Comparison of ENCODE assay signal across 12 mouse cellular contexts in genomic region chr12:21166884-21167575, GRCm38 (mm10).
A peak's percentile ranks its signal among the peaks of the same experiment; 100 is the strongest.
DNase-seq lines count a peak whose midpoint lies in the region; ATAC-seq and TF ChIP-seq lines count a peak whose summit lies in the region.
"Had no signal": no experiment of that assay in that cellular context is flagged by ENCODE, and none has a peak within 500 bp of the region (broad histone marks: within the 10 kb centered on the region; RNA-seq: fewer than 3 reads in every experiment).

No protein-coding gene starts in this region.

- no peak for DNase-seq in forebrain, embryonic 10.5 days (ENCODE audit: extremely low spot score, low spot score)
- no peak for DNase-seq in forebrain, postnatal 0 days
- DNase-seq in neural tube, embryonic 10.5 days (ENCODE audit: extremely low spot score, low spot score), result no peak
- DNase-seq in lung, postnatal 25 days (ENCODE audit: low spot score), result peak; percentile 41
- DNase-seq in thymus, postnatal 25 days, result peak; percentile 53
- no peak for DNase-seq in adrenal gland, postnatal 4 days (ENCODE audit: low spot score in 2 of 2)
- DNase-seq: cerebellum, postnatal 25 days had no signal

- no peak overlapping the region for H3K4me3 ChIP-seq in forebrain, embryonic 10.5 days
- H3K4me3 ChIP-seq in forebrain, postnatal 0 days (ENCODE audit: low read depth, low read length), result no peak overlapping the region
- no peak overlapping the region for H3K4me3 ChIP-seq in neural tube, embryonic 13.5 days
- no peak overlapping the region for H3K4me3 ChIP-seq in intestine, postnatal 0 days (ENCODE audit: low read depth, low read length)
- H3K4me3 ChIP-seq: forebrain, embryonic 15.5 days; hindbrain, embryonic 15.5 days; midbrain, embryonic 10.5 days had no signal

- peaks cover 7% of the 10 kb centered on the region; the same call in 1 of the 2 replicates for H3K9me3 ChIP-seq in forebrain, embryonic 10.5 days
- H3K9me3 ChIP-seq in forebrain, postnatal 0 days (ENCODE audit: low read length), result no peaks in the 10 kb centered on the region
- H3K9me3 ChIP-seq in neural tube, embryonic 13.5 days, result no peaks in the 10 kb centered on the region
- H3K9me3 ChIP-seq in intestine, postnatal 0 days (ENCODE audit: control insufficient read depth), result no peaks in the 10 kb centered on the region
- H3K9me3 ChIP-seq: forebrain, embryonic 15.5 days; hindbrain, embryonic 15.5 days; midbrain, embryonic 10.5 days had no signal

- H3K9ac ChIP-seq in forebrain, postnatal 0 days, result no peak overlapping the region
- no peak overlapping the region for H3K9ac ChIP-seq in neural tube, embryonic 13.5 days
- no peak overlapping the region for H3K9ac ChIP-seq in intestine, postnatal 0 days (ENCODE audit: low read depth, low read length)
- H3K9ac ChIP-seq: forebrain, embryonic 15.5 days; hindbrain, embryonic 15.5 days had no signal

- no peak for ATAC-seq in forebrain, postnatal 0 days
- peak; percentile 45; the same call in 1 of the 2 replicates for ATAC-seq in neural tube, embryonic 13.5 days (ENCODE audit: low read depth)
- ATAC-seq in intestine, postnatal 0 days, result no peak
- ATAC-seq: forebrain, embryonic 15.5 days had no signal

- H3K4me1 ChIP-seq in forebrain, embryonic 10.5 days, result peaks cover 12% of the 10 kb centered on the region; the same call in 1 of the 2 replicates
- H3K4me1 ChIP-seq in forebrain, postnatal 0 days (ENCODE audit: insufficient read depth), result no peaks in the 10 kb centered on the region
- peaks cover 41% of the 10 kb centered on the region for H3K4me1 ChIP-seq in neural tube, embryonic 13.5 days (replicated peaks)
- H3K4me1 ChIP-seq in intestine, postnatal 0 days (replicated peaks; ENCODE audit: control insufficient read depth, insufficient read depth, low read length), result no peaks in the 10 kb centered on the region; the same call in 1 of the 2 replicates

- H3K4me2 ChIP-seq in forebrain, postnatal 0 days (ENCODE audit: low read depth), result no peak overlapping the region
- no peak overlapping the region for H3K4me2 ChIP-seq in neural tube, embryonic 13.5 days
- no peak overlapping the region for H3K4me2 ChIP-seq in intestine, postnatal 0 days (replicated peaks; ENCODE audit: low read depth)
- H3K4me2 ChIP-seq: forebrain, embryonic 15.5 days; hindbrain, embryonic 15.5 days had no signal

- H3K36me3 ChIP-seq in forebrain, embryonic 10.5 days (replicated peaks), result peaks cover 52% of the 10 kb centered on the region
- H3K36me3 ChIP-seq in forebrain, postnatal 0 days (ENCODE audit: insufficient read depth), result peaks cover 19% of the 10 kb centered on the region
- H3K36me3 ChIP-seq in neural tube, embryonic 13.5 days, result peaks cover 27% of the 10 kb centered on the region
- peaks cover 10% of the 10 kb centered on the region; the same call in 1 of the 2 replicates for H3K36me3 ChIP-seq in intestine, postnatal 0 days (ENCODE audit: control insufficient read depth, insufficient read depth)

- H3K27me3 ChIP-seq in forebrain, embryonic 10.5 days (ENCODE audit: poor library complexity, severe bottlenecking), result no peaks in the 10 kb centered on the region
- H3K27me3 ChIP-seq in forebrain, postnatal 0 days (ENCODE audit: insufficient read depth, low read length), result no peaks in the 10 kb centered on the region
- no peaks in the 10 kb centered on the region for H3K27me3 ChIP-seq in neural tube, embryonic 13.5 days
- H3K27me3 ChIP-seq in intestine, postnatal 0 days (replicated peaks; ENCODE audit: control insufficient read depth, insufficient read depth, low read length), result no peaks in the 10 kb centered on the region
- H3K27me3 ChIP-seq: forebrain, embryonic 15.5 days; hindbrain, embryonic 15.5 days had no signal

- TF ChIP-seq CTCF in forebrain, postnatal 0 days (IDR thresholded peaks at IDR 0.05; ENCODE audit: low read depth), result no peak
- no peak for TF ChIP-seq CTCF in intestine, postnatal 0 days (IDR thresholded peaks at IDR 0.05; ENCODE audit: low read depth)

- H3K27ac ChIP-seq in forebrain, embryonic 10.5 days, result 0 out of 2 replicates have a peak overlapping the region, but pooled peaks have one; percentile 35
- H3K27ac ChIP-seq in forebrain, postnatal 0 days (ENCODE audit: low read depth, low read length), result no peak overlapping the region
- no peak overlapping the region for H3K27ac ChIP-seq in neural tube, embryonic 13.5 days (replicated peaks)
- H3K27ac ChIP-seq in intestine, postnatal 0 days (ENCODE audit: low read depth, low read length), result no peak overlapping the region
- H3K27ac ChIP-seq: forebrain, embryonic 15.5 days; hindbrain, embryonic 15.5 days had no signal

- WGBS in forebrain, embryonic 10.5 days, result 68% methylated on average over 6 of the region's 6 CpGs
- WGBS in forebrain, postnatal 0 days, result 63% methylated on average over 6 of the region's 6 CpGs
- 23% methylated on average over 6 of the region's 6 CpGs for WGBS in neural tube, embryonic 13.5 days
- 35% methylated on average over 6 of the region's 6 CpGs for WGBS in intestine, postnatal 0 days

Comparison
In these comparisons a context has a peak if more than half of its experiments do, and no peak if none do; other contexts are left out.
1. DNase-seq: peak in lung, postnatal 25 days (single experiment) and thymus, postnatal 25 days (single experiment); none in forebrain, embryonic 10.5 days (single experiment), forebrain, postnatal 0 days (single experiment), neural tube, embryonic 10.5 days (single experiment) and adrenal gland, postnatal 4 days (0 of 2).